Mouse (Mus musculus) G1E (cell line): ENCODE results near the gene Timm17b.

ENCODE experiments used
- CTCF ChIP-seq: IDR thresholded peaks from 2 replicates; pipeline ENCODE4 v1.5.1; 2012; ENCODE audit warnings: low read depth, low read length, inconsistent platforms, mixed read lengths
- GATA1 ChIP-seq: IDR thresholded peaks from 2 replicates; pipeline ENCODE4 v1.6.1; 2012; ENCODE audit warnings: borderline replicate concordance, low read length, inconsistent platforms, mixed read lengths
- GATA2 ChIP-seq: IDR thresholded peaks from 2 replicates; pipeline ENCODE4 v1.6.1; 2012; ENCODE audit warnings: low read depth, low read length, inconsistent platforms, borderline replicate concordance
- POLR2AphosphoS5 ChIP-seq: IDR thresholded peaks from 2 replicates; pipeline ENCODE4 v1.6.1; 2012; ENCODE audit warnings: low read depth, low read length, inconsistent platforms; ENCODE audit not compliant: insufficient replicate concordance
- TAL1 ChIP-seq: conservative IDR thresholded peaks from 2 replicates; pipeline ENCODE4 v1.6.1; 2012; ENCODE audit warnings: low read depth, low read length, inconsistent platforms, mixed read lengths

DNA sequence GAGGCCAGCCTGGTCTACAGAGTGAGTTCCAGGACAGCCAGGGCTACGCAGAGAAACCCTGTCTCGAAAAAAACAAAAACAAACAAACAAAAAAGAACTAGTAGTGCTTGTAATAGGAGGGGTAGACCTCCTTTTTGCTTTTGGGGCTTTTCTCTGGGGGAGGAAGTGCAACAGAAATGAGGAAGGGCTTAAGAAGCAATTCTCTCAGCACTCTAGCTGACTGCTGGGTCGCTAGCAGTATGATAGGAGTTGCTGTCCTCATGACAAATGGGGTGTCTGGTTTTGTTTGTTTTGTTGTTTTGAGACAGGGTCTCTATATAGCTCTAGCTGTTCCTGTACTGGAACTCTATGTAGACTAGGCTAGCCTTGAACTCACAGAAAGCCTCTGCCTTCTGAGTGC, 34.6 kb upstream of the Timm17b start:
- TF ChIP-seq CTCF: no peak
- TF ChIP-seq POLR2AphosphoS5: no peak
- TF ChIP-seq GATA2: no peak
- TF ChIP-seq TAL1: no peak
- no peak for TF ChIP-seq GATA1
